Mouse (Mus musculus): ENCODE measurements at regions not wholly inside any gene's neighbourhood (a gene's known extent, or its start where the extent isn't known, plus 50 kb on each side); places are given as distances from the start of the nearest gene placed in this dataset.

DNA sequence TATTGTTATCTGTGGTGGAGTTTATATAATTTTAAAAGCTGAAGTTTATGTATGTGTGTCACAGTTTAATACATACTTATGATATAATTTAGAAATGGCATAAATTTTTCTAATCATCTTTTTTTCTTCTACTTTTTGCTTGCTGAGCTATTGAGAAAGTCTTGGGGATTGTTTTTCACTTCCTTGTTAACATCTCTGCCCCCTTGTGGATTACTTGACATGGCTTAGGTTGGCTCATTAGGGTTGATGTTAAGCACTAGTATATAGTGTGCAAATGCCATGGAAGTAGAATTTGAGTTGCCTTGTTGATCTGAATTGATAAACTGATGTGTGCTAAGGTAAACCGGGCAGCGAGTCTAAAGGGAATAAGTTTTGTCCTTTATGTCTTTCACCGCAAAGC is 72.1 kb upstream of the Abcb5 start:
- 95% methylated on average over 3 of the region's 3 CpGs for WGBS

DNA sequence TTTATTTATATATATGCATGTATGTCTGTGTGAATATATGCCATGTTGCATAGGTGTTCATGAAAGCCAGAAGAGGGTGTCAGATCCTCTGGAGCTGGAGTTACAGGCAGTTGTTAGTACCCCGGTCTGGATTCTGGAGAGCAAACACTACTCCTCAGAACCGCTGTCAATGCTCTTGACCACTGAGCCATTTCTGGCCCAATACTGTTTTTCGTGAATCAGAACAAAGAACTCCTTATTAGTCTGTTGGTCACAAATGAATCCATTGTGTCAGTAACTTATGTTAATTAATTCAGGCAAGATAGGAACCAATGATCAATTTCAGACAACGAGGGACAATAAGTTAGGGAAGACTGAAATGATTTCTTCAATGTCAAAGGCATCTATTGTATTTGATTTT is 68.6 kb upstream of the Abcb5 start:
- Histone ChIP-seq H3K4me3 (replicated peaks; ENCODE audit: extremely low read depth, low read depth, low read length) (no peak overlapping the region), H3K4me1 (ENCODE audit: control insufficient read depth, insufficient read depth, low read length) (no peaks in the 10 kb centered on the region)
- no peak for DNase-seq
- TF ChIP-seq POLR2A (IDR thresholded peaks at IDR 0.05; ENCODE audit: borderline replicate concordance, extremely low read depth, low read depth, low read length) (no peak), CTCF (IDR thresholded peaks at IDR 0.05; ENCODE audit: insufficient read depth, low read length) (no peak)
- WGBS: 85% methylated on average over 4 of the region's 4 CpGs

More for the DNA sequence above, 72.1 kb upstream of the Abcb5 start:
- no peak for DNase-seq
- no peaks in the 10 kb centered on the region for H3K4me1 ChIP-seq (ENCODE audit: control insufficient read depth, insufficient read depth, low read length)
- H3K4me3 ChIP-seq (replicated peaks; ENCODE audit: extremely low read depth, low read depth, low read length): no peak overlapping the region
- TF ChIP-seq CTCF (IDR thresholded peaks at IDR 0.05; ENCODE audit: insufficient read depth, low read length): no peak
- TF ChIP-seq POLR2A (IDR thresholded peaks at IDR 0.05; ENCODE audit: borderline replicate concordance, extremely low read depth, low read depth, low read length): no peak

DNA sequence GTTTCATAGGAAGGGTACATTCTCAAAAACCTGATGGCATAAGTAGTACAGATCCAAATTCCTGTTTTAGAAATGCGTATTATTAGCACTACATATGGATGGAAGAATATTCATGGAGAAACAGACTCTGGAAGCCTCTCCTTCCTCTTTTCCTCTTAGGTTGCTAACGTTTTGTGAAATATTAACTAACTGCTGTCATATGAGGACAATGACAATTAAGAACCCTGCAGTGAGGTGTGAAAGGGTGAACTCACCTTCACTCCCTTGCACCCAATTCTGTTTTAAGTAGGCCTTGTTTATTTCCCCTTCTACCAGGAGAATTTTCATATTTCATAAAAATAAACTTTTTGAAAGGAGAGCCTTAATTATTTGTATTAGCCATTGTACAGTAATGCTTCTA is 62.5 kb upstream of the Abcb5 start:
- Histone ChIP-seq H3K4me1 (ENCODE audit: control insufficient read depth, insufficient read depth, low read length) (no peaks in the 10 kb centered on the region), H3K4me3 (replicated peaks; ENCODE audit: extremely low read depth, low read depth, low read length) (no peak overlapping the region)
- TF ChIP-seq CTCF (IDR thresholded peaks at IDR 0.05; ENCODE audit: insufficient read depth, low read length) (no peak), POLR2A (IDR thresholded peaks at IDR 0.05; ENCODE audit: borderline replicate concordance, extremely low read depth, low read depth, low read length) (no peak)
- DNase-seq: no peak
- WGBS: 74% methylated on average over 2 of the region's 2 CpGs

DNA sequence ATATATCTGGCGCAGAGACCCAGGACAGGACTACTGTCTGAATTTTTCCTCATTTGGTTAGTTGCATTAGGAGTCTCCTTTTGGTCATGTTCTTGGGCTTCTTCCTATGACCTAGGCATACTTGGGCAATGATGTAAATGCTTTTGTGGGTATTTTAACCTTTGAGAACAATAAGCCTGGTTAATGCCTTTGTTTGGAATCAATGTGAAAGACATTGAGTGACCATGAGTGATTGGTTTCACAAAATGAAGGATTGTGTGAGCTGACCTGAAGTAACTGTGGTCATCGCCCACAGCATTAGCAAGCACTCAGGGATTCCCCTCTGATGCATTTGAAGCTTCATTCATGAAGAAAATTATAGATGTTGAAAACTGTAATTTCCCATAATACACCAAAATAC is 61.9 kb upstream of the Abcb5 start:
- WGBS: 92% methylated on average over 2 of the region's 2 CpGs

DNA sequence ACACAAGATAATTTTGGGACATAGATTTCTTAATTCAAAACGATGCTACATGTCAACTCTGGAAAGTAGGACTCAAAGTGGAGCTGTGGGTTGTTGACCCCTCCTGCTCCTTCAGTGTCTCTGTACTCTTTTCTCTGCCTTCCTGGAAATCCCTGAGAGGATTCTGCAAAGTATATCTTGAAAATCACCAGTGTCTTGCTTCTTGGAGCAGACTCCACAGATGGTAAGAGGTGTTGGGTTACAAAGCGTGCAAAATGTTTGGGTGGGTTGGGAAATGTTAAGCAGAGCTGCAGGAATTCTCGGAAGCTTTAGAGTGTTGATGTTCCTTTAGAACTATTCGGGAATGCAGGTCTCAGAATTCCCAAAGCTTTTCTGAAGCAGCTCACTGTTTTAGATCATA is 61.5 kb upstream of the Abcb5 start:
- TF ChIP-seq CTCF (IDR thresholded peaks at IDR 0.05; ENCODE audit: insufficient read depth, low read length) (no peak), POLR2A (IDR thresholded peaks at IDR 0.05; ENCODE audit: borderline replicate concordance, extremely low read depth, low read depth, low read length) (no peak)
- no peak overlapping the region for H3K4me3 ChIP-seq (replicated peaks; ENCODE audit: extremely low read depth, low read depth, low read length)
- WGBS: 62% methylated on average over 4 of the region's 4 CpGs
- DNase-seq: no peak
- no peaks in the 10 kb centered on the region for H3K4me1 ChIP-seq (ENCODE audit: control insufficient read depth, insufficient read depth, low read length)

More for the DNA sequence above, 61.9 kb upstream of the Abcb5 start:
- Histone ChIP-seq H3K4me3 (replicated peaks; ENCODE audit: extremely low read depth, low read depth, low read length) (no peak overlapping the region), H3K4me1 (ENCODE audit: control insufficient read depth, insufficient read depth, low read length) (no peaks in the 10 kb centered on the region)
- TF ChIP-seq CTCF (IDR thresholded peaks at IDR 0.05; ENCODE audit: insufficient read depth, low read length): no peak
- no peak for TF ChIP-seq POLR2A (IDR thresholded peaks at IDR 0.05; ENCODE audit: borderline replicate concordance, extremely low read depth, low read depth, low read length)
- no peak for DNase-seq

DNA sequence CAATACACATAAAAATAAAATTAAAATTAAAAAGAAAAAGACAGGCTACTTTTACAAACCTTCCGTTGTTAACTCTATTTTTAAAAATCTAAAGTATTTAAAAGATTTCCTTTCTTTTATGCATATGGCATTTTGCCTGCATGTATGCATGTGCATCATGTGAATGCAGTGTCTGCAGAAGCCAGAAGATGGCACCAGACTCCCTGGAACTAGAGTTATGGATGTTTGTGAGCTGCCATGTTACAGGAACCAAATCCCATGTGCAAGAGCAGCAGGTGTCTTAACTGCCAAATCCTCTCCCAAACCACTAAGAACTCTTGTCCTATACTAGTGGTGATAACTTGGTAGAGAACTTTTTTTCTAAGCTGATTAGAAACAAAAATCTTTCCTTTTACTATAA is 60.1 kb upstream of the Abcb5 start:
- Histone ChIP-seq H3K4me1 (ENCODE audit: control insufficient read depth, insufficient read depth, low read length) (no peaks in the 10 kb centered on the region), H3K4me3 (replicated peaks; ENCODE audit: extremely low read depth, low read depth, low read length) (no peak overlapping the region)
- peak; percentile 7; the same call in 1 of the 2 replicates for TF ChIP-seq CTCF (IDR thresholded peaks at IDR 0.05; ENCODE audit: insufficient read depth, low read length)
- TF ChIP-seq POLR2A (IDR thresholded peaks at IDR 0.05; ENCODE audit: borderline replicate concordance, extremely low read depth, low read depth, low read length): no peak
- DNase-seq: peak; percentile 5
- 50% methylated on average over 1 of the region's 1 CpGs for WGBS

DNA sequence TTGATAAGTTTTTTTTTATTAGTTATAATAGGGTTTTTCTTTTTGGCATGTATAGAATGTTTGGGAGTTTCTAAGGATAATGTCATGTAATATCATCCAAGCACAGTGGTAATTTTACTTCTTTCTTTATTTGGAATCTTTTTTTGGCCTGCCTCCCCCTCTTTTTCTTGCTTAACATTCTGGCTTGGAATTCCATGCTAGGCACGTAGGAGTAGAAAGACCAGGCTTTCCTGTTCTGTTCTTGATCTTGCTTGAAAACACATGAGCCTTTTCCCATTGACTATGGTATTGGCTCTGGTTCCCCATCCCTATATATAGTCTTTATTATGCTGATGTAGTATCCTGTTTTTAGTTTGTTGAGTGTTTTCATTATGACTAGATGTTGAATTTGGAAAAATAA is 57.8 kb upstream of the Abcb5 start:
- whole genome bisulfite sequencing: 34% methylated on average over 1 of the region's 1 CpGs
- Histone ChIP-seq H3K4me3 (replicated peaks; ENCODE audit: extremely low read depth, low read depth, low read length) (no peak overlapping the region), H3K4me1 (ENCODE audit: control insufficient read depth, insufficient read depth, low read length) (no peaks in the 10 kb centered on the region)
- TF ChIP-seq POLR2A (IDR thresholded peaks at IDR 0.05; ENCODE audit: borderline replicate concordance, extremely low read depth, low read depth, low read length) (no peak), CTCF (IDR thresholded peaks at IDR 0.05; ENCODE audit: insufficient read depth, low read length) (no peak)
- no peak for DNase-seq

Measured in lung, adult 2 months (tissue).